Mouse (Mus musculus) retina, adult 2 months (tissue): ENCODE results near the gene Sel1l3.

ENCODE experiments used
- DNase-seq: peaks from one replicate; pipeline ENCODE4 v3.0.0-alpha.2; 2012; ENCODE audit warnings: low read depth, low spot score

Sel1l3 gene

DNA sequence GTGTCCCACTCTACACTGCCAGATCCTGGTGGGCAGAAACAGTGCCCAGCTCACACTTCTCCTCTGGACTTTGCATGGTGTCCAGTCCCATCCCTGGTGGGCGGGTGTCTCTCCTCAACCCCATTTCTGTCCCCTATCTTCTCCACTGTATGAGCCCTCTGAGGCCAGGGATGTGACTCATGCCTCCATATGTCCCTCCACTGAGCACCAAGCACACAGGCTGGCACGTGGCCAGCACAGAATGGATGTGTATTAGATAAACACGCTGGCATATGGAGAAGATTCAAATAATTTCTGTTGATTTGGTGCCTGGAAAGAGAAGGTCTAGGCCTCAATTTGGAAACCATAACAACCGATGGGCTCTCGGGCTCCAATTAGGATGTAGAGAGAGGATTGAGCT, 71.1 kb downstream of the Sel1l3 start:
- DNase-seq = no peak

- no peak for DNase-seq
These were observed 73.4 kb downstream of the Sel1l3 start for GRCm38 (mm10) chr5:53140158-53140927.

DNA sequence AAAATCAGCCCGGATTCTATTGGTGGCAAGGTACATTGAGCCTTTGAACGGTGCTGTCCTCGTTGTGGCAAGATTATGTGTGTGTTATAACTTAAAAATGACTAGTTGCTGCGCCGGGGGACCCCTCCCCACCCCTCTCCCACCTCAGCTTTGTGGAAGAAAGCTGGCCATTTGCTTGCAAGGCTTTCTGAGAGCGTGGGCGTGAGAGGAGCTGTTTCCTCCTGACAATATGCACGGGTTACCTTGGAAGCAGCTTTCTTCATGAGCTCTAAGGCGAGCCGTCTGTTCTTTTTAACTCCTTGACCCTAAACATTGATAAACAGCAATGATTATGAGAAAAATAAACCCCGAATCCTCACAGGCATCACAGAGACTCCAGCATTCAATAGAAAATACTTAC, 74.2 kb downstream of the Sel1l3 start:
- DNase-seq = no peak

DNA sequence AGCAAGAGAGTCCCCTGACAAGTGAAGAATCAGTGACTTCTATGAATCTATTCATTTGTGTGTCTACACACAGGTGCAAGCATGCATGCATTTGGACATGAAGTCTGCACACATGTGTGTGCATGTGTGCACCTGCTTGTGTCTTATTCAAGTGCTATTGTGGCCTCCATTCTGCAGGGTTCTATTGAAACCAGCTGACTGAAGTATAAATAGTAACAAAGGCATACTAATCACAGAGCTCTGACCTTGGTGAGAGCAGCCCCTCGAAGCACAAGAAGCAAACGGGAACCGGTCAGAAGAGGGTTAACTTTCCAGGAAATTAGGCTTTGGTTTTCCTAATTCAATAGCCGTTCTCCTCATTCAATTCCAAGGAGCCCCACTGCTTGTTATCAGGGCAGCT, 74.6 kb downstream of the Sel1l3 start:
- no peak for DNase-seq

- peak; percentile 9 for DNase-seq
These were observed 75.7 kb downstream of the Sel1l3 start for GRCm38 (mm10) chr5:53138025-53138424.

DNA sequence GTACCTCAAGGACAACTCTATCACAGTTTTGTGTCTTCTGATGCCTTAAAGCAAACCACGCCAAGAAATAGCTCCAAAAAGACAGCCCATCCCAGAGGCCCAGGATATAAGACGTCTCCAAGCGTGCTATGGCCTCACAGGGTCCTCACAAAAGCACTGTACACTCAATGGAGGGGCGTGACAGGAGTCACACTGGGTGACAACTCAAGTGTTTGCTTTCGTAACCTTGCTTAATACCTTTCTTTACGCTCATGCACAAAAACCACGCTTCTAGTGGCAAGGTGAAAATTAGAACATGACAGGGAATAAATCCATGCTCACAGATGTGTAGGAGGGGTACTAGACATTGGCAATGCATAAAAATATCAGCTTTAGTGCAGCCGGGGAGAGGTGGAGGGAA, 77.7 kb downstream of the Sel1l3 start:
- no peak for DNase-seq

GRCm38 (mm10) chr5:53134003-53134402, 79.7 kb downstream of the Sel1l3 start:
- no peak for DNase-seq

DNA sequence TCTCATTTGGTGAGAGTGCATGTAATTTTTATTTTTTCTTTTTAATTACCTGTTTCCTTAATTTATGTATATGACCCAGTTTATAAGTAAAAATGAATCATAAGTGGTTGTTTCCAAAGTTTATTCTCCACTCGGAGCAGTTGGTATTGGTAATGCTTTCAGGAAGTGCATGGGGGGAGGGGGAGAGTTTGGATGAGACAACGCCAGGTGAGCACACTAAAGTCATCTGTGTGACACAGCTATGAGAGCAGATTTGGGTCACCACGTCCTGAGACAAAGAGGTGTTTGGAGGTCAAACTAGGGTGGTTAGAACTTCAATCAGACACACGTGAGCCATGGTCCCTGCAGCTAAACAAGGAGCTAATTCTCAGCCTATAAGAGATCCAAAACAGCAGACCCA, 89.0 kb downstream of the Sel1l3 start:
- no peak for DNase-seq

DNA sequence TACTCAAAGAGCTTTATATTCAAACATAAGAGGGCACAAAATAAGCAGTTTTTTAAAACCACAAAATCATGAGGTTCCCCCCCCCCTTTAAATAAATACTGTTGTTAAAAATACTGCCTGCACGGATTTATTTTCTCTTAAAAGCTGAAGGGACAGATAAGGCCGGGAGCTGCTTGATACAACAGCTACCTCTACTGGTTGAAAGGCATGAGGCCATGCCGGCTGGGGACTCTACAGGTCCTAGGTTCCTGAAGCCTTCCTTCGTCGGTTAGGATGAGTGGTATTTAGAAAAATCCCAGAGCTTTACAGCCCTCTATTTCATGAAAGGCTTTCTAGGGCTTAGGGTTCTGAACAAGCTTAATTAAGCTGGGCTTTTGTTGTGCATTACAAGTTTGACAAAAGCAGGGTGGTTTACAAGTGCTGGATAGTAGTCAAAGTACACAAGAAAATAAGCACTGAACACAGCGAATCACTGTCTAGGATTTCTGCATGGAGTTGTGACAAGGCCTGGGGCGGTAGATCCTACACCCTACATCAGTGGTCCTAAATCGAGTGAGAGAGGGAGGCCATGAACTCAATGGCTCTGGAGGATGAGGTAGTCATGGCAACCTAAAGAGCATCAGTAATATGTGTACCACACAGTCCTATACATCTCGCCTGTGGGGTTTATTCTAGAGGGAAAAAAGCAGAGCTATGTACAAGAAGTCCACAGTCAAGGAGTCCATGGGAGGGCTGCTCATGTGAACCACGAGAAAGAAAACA, 90.0 kb downstream of the Sel1l3 start:
- peak; percentile 18 for DNase-seq

DNA sequence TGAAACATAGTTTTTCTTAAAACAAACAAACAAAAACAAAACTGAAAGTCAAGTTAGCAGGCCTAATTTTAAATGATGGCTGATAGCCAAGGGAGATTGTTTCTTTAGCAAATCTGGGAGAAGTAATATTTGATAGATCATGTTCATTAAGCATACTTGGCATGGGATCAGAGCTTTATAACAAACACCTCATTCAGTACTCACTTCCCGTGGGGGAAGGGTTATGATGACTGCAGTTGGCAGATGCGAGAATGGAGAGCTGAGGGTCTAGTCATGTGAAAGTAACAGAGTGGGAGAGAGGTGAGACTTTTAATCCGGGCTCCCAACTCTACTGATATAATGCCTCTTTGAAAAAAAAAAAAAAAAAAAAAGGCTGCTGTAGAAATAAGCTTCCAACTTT, 94.0 kb downstream of the Sel1l3 start:
- no peak for DNase-seq

DNA sequence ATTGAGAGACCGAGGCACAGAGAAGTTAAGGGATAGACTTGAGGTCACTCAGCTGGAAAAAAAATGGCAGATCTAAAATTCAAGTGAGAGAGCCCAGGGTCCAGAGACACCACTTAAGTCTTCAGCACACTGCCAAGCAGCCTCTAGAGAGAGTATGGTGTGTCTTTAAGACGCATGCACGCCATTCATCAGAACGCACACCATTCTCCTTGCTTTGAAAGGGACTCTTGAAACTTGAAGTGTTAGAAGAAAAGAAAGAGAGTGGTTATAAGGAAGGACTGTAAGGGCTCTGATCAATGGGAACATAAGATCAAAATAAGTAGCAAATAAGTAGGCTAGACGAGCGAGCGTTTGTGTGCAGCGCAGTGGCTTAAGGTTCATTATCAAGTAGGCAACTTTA, 95.5 kb downstream of the Sel1l3 start:
- no peak for DNase-seq

DNA sequence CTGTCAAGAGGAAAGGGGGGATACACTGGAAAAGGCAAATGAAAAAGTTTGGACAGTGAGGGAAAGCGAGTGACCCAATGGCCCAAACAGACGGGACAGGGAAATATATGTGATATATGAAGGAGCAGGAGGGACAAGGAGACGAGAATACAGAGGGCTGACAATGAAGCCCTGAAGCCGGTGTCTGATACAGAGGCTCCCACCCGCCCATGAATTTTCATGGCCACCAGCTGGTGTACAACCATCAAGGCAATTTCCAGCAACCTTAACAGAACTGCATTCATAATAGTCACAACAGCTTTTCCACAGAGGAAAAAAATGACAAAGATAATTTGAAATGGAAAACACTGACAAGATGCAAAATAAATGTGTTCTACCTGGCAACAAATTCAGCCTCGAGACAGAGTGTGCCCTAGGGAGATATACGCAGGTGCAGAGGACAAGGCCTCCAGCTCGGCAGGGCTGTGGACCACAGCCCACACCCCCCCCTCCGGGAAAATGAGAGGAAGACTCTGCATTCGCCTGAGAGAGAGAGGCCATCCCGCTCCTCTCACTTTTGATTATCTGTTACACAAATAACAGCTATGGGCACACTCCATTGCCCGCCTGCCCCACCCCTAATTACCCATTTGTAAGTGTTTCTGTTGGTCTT, 99.0 kb downstream of the Sel1l3 start:
- DNase-seq = no peak

DNA sequence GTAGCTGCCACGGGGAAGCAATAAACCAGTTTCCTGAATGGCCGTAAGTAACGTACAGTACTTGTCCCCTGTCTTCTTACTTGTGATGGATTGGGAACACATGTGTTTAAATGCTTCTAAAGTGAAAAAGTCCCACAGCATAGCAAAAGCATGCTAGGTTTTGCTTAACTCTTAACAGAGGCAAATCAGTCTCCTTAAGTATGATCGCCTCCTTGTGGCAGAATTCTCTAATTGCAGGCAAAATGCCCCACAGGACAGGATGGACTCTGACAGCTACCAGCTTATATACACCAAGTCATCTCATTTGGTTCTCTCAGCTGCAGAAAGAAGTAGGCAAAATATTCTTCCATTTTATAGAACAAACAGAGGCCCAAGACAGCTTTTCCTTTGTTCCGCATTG, 100.8 kb downstream of the Sel1l3 start:
- DNase-seq = no peak

DNA sequence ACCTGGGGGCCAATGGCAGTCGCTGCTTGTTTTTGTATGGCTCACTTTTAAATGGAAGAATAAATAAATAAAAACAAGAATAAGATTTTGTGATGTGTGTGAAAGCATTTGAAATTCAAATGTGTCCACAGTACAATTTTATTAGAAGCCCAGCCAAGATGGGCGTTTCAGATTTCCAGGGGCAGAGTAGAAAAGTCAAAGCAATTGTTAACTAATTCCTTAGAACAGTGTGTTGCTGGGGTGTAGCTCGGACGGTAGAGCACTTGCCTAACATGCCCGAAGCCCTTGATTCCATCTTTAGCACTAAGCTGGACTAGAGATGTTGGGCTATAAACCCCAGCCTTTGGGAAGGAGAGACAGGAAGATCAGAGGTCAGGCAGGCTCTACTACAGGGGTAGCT, 102.7 kb downstream of the Sel1l3 start:
- DNase-seq = no peak

DNA sequence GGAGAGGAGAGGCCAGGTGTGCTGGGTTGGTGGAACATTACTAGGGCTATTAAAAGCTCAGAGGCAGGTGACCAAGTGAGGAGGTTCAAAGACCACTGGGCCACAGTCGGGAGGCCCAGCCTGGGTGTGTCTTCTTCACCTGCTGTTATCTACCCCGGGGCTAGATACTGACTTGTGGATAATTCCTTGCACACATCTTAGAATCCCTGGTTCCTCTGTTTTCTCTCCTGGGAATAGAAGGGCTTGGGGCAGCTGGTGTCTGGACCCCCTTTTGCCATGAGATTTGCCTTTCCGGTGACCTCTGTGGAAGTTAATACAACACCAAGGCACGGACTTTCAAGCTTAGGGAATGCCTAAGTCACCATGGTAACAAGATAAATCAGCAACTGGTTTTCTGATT, 103.5 kb downstream of the Sel1l3 start:
- DNase-seq = no peak

DNA sequence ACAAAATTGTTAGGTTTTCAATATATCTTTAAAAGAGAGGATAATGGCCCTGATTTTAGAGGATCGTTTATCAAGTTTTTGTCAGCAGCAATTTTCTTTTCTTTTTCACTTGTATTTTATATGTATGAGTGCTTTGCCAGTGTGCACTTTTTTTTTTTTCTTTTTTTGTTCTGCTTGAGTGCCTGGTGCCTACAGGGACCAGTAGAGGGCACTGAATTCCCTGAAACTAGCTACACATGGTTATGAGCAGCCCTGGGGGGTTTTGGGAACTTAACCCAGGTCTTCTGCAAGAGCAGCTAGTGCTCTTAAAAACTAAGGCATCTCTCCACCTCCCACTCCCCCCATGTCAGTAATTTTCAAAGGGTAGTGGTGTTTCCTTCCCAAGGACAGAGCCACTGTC, 105.1 kb downstream of the Sel1l3 start:
- DNase-seq = no peak

- DNase-seq = no peak
These were observed 105.7 kb downstream of the Sel1l3 start for GRCm38 (mm10) chr5:53108026-53108425.

DNA sequence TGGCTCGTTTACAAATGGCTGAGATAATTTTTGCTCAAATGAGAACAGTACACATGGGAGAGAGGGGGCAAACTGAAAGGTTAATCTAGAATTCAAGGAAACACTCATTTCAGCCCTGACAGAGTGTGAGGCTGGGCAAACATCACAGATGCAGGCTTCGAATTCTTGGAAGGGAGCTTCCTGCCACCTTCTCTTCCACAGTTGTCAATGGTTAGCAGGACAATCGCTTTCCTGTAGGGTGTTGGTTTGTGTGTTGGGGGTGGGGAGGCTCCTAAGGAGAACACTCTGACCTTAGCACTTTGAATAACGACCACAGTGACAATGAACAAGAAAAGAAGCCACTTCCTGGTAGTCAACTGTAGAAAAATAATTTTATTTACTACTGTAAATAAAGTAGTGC, 107.0 kb downstream of the Sel1l3 start:
- DNase-seq = no peak

GRCm38 (mm10) chr5:53106125-53106524, 107.6 kb downstream of the Sel1l3 start:
- DNase-seq = no peak

- no peak for DNase-seq
These were observed 108.0 kb downstream of the Sel1l3 start for GRCm38 (mm10) chr5:53105716-53106115.

- no peak for DNase-seq
These were observed 109.4 kb downstream of the Sel1l3 start for GRCm38 (mm10) chr5:53104177-53104855.

DNA sequence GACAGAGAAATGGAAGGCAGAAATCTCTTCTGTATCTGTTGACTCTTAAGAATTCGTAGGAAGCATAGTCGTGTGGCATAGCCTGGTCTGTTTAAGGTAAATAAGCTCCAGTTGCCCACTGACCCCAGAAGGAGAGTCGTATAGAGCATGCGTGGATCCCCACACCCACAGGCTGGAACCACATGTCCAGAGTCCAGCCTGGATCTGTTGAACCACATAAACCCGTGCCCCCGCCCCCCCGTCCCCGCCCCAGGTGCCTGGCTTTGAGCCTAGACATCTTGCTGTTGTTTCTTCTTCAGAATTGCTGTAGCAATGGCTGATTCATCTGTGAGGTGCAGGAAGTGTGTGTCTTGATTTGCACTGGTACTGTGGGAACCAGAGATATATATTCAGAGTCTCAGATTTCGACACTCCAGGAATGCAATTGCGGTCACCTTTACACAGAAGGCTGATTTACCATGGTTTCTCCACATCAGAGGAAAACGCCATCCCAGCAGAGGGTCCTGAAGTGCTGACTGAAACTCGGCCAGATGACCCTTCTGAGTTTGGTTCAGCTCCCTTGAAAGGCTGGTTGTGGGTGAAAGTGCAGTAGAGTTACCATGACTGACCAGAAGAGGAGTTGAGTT, 111.8 kb downstream of the Sel1l3 start:
- no peak for DNase-seq
